Mouse (Mus musculus) thymus, adult 2 months (tissue): Measurements from ENCODE around the gene Mzt1.

Experiments used
- CTCF ChIP-seq: fragments of 200-500 bp; IDR thresholded peaks from 2 replicates; pipeline ENCODE4 v1.5.1; 2012; ENCODE audit warnings: mild to moderate bottlenecking, control low read depth, low read length, moderate library complexity, borderline replicate concordance; ENCODE audit not compliant: control insufficient read depth, poor library complexity, insufficient read depth; ENCODE audit errors: extremely low read depth
- POLR2A ChIP-seq: fragments of 200-500 bp; IDR thresholded peaks from 2 replicates; pipeline ENCODE4 v1.6.1; 2012; ENCODE audit warnings: mild to moderate bottlenecking, low read length, control low read depth, moderate library complexity; ENCODE audit not compliant: control insufficient read depth, poor library complexity, insufficient read depth; ENCODE audit errors: extremely low read depth

GRCm38 (mm10) chr14:99046782-99047181 lies 848 bp upstream of the Mzt1 start:
- TF ChIP-seq CTCF (no peak), POLR2A (no peak)
